Mouse (Mus musculus) ES-CJ7 (cell line): Measurements from ENCODE around the gene Nop2.

Experiments
- DNase-seq: peaks from one replicate; pipeline ENCODE4 v3.0.0; 2011; ENCODE audit warnings: low read depth, low spot score

Gene Nop2

DNA sequence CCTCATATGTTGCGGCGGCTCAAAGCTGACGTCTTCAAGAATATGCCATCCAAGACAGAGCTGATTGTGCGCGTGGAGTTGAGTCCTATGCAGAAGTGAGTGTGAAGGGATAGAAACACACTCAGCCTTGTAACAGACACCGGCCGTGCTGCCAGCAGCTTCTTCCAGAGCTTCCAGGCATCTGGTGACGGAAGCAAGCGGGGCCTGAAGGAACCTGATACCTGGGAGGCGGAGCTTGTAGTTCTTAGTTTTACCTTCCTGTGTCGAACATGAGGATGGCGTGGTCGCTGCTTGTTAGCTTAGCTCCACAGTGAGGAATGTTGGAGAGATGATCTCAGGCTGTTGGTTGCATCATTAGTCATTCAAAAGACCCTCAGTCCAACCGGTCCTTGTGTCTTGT lies 22.3 kb upstream of the Nop2 start:
- DNase-seq = no peak

DNA sequence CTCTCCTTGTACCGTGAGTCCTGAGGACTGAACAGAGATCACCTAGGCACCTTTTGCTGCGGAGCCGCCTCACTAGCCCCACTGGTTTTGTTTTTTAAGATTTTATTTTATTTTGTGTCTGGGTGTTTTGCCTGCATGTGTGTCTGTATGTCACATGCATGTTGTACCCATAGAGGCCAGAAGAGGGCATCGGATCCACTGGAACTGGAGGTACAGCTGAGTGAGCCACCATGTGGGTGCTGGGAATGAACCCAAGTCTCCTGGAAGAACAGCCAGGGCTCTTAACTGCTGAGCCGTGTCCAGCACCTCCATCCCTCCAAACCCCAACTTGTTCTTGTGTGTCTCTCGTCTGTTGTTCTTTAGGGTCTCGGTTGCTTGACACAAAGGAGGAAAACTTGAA lies 20.8 kb upstream of the Nop2 start:
- DNase-seq = peak; percentile 85

- DNase-seq = no peak
These were observed 19.2 kb upstream of the Nop2 start for GRCm38 (mm10) chr6:125112553-125112952.

DNA sequence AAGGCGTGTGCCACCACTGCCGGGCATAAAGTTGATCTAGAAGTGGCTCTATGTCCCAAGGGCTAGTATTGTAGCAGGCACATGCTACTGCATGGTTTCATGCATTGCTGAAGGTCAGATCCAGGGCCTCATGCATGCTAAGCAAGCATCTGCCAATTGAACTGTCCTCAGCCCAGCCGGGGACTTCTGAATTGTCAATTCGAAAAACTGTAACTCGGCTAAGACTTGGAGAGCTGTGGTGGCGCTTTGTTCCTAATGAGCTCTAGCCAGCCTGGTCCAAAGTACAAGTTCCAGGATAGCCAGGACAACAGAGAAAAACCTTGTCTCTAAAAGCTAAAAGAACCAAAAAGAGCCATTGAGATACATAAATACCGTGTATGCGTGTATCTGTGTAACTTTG lies 12.3 kb upstream of the Nop2 start:
- no peak for DNase-seq

GRCm38 (mm10) chr6:125128724-125129123 lies 3.0 kb upstream of the Nop2 start:
- DNase-seq = no peak

- peak; percentile 50 for DNase-seq
These were observed 1.9 kb upstream of the Nop2 start for GRCm38 (mm10) chr6:125129710-125130402.

- no peak for DNase-seq
These were observed 761 bp downstream of the Nop2 start for GRCm38 (mm10) chr6:125132470-125132869.

DNA sequence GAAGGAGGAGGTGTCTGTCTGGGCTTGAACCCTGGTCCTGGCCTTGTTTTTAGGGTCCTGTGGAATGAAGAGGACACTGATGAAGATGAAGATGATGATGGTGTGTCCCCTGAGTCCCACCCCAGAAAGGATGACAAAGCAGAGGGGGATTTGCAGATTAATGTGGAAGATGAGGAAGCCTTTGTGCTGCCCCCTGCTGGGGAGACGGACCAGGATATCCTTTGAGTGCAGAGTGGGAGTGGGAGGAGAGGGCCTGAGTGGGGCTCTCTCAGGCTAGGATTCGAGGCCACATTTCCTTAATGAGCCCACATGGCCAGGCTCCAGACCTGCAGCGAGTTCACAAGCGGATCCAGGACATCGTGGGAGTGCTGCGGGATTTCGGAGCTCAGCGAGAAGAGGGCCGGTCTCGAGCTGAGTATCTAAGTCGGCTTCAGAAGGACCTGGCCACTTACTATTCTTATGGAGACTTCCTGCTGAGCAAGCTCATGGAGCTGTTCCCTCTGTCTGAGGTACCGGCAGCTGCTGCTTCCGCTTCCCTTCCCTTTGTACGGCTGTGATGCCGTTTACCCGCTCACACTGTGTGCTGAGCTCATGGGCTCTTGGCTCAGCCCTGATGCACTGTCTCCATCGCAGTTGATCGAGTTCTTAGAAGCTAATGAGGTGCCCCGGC lies 5.4 kb downstream of the Nop2 start:
- DNase-seq = peak; percentile 69

GRCm38 (mm10) chr6:125139747-125140146 lies 8.0 kb downstream of the Nop2 start:
- no peak for DNase-seq

DNA sequence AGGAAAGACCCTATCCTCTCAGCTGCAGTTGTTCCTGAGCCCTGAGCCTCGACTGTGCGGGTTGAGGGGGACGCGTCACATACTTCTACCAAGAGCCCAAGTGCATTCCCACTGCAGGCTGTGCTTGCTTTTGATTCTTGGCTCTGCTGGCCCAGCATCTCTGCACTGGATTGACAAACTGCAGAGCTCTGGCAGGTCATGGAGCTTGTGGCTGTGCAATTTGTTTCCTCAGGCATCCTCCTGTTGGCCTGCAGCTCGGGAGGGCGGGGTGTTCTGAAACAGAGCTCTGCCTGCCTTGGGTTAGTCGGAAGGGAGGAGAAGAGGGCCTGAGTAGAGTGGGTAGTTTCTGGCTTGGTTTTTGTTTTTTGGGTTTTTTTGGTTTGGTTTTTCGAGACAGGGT lies 10.7 kb downstream of the Nop2 start:
- DNase-seq = no peak

DNA sequence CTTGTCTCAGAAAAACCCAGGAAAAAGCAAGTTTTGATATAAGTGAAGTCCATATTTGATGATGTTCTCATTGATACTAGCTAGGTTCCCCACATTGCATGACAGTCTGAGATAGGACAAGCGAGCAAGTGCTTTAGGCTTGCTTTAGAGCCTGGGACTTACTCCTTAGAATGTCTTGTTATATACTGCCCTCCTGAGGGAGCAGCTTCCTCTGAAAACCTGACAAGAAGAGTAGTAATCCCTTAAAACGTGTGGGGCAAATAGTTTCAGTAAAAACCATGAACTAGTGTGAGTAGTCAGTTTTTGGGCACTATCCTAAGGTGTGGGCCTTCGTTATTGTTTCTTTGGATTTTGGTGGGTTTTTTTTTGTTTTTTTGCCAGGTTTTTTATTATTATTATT lies 11.4 kb downstream of the Nop2 start:
- no peak for DNase-seq

GRCm38 (mm10) chr6:125143904-125144303 lies 12.2 kb downstream of the Nop2 start:
- DNase-seq = no peak

DNA sequence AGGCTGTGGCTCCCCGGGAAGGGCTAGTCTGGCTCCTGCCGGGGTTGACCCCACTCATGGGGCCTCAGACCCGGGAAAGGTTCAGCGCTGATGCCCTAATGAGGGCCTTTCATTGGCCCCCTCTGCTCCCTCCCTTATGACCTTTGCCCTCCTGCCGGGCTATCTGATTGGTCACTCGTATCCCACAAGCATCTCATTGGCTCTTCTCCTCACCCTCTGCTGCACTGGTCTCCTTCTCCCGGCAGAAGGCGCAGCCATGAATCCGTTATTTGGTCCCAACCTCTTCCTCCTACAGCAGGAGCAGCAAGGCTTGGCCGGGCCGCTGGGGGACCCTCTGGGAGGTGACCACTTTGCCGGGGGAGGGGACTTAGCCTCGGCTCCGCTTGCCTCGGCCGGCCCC lies 13.3 kb downstream of the Nop2 start, which contains the start of gene Iffo1:
TSS of gene Iffo1 (plus strand) at position 241 of the 400 bp plus-strand sequence.
- peak; percentile 98 for DNase-seq

DNA sequence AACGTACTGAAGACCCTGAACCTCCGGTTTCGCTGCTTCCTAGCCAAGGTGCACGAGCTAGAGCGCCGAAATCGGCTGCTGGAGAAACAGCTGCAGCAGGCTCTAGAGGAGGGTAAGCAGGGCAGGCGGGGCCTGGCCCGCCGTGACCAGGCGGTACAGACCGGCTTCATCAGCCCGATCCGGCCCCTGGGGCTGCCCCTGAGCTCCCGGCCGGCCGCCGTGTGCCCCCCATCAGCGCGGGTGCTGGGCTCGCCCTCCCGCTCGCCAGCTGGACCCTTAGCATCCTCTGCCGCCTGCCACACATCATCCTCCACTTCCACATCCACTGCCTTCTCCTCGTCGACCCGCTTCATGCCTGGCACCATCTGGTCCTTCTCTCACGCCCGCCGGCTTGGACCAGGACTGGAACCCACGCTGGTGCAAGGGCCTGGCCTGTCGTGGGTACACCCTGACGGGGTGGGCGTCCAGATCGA lies 13.8 kb downstream of the Nop2 start:
- no peak for DNase-seq

- no peak for DNase-seq
These were observed 14.4 kb downstream of the Nop2 start for GRCm38 (mm10) chr6:125146148-125146547.

DNA sequence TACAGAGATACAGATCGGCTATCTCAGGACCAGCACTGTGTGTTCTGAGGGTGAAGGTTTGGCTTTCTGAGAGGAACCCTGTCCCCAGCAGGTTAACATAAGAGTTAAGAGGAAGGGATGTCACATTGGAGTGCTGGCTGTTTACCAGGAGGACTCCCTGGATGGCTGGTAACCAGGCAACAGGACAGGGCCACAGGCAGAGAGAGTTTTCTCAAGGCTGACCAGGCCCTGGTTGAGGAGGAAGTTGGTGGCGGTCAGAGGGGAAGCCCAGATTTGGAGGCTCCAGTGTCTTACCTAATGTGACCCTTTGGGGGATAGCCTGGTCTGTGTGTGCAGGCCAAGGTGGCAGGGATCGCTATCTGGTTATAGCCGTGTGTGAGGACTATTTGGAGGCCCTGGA lies 15.1 kb downstream of the Nop2 start:
- no peak for DNase-seq

DNA sequence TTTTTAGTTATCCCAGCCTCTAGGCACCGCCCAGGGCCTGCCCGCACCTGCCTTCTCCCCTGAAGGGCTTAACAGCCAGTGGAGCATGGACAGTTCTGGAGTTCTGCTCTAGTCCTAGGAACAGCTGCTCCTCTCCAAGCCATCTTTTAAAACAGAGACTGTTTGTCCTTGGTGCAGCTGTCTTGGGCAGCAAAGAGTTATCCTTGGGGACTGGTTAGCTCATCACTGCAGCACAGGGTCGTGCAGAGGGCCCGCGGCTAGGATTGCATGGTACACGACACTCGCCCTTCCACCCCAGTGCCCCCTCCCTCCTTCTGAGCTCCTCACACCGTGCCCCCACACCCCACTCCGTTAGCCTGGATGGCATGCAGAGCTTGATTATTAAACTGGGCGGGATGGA lies 15.6 kb downstream of the Nop2 start:
- DNase-seq = no peak

GRCm38 (mm10) chr6:125148251-125148925 lies 16.7 kb downstream of the Nop2 start:
- no peak for DNase-seq

GRCm38 (mm10) chr6:125148926-125149568 lies 17.3 kb downstream of the Nop2 start:
- DNase-seq = no peak

- DNase-seq = no peak
These were observed 17.9 kb downstream of the Nop2 start for GRCm38 (mm10) chr6:125149569-125149950.

- no peak for DNase-seq
These were observed 20.7 kb downstream of the Nop2 start for GRCm38 (mm10) chr6:125152212-125153017.
